Mouse (Mus musculus): ENCODE measurements around the gene Gm9747. TPM values are rescaled to one million over a fixed set of nuclear protein-coding genes. Genes with fewer than 3 reads are reported as not detected.

The Gm9747 gene
- 0.03 TPM in 1 of 2 replicates, not detected in the other for polyA plus RNA-seq (2012; rRNA removed)

DNA sequence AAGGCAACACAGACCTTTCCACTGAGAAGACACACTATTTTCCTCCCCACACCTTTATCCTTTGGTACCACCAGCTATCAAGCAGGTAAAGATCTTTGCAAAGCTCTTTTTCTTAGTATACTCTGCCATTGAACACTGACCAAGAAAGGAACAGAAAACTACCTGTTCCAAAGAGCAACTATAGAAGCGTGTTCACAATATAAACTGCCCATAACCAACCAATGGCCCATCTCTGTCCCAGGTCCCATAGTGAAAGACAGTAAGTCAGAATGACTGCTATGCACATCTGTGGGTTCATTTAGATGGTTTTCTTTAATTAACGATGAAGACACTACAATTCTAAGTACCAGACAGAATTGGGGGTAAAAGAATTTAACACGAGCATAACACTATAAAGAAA is at the start of gene Gm9747:
TSS of gene Gm9747 (plus strand) at position 301 of the 400 bp plus-strand sequence.
- DNase-seq = no peak
- Histone ChIP-seq H3K27me3 (replicated peaks; ENCODE audit: control insufficient read depth, insufficient read depth, low read length) (no peaks in the 10 kb centered on the region), H3K4me3 (ENCODE audit: insufficient read depth, low read depth, low read length) (no peak within 1 kb of the TSS), H3K4me1 (ENCODE audit: control insufficient read depth, insufficient read depth, low read length) (no peaks in the 10 kb centered on the region), H3K27ac (ENCODE audit: insufficient read depth, low read depth, low read length) (no peak within 1 kb of the TSS), H3K36me3 (ENCODE audit: control insufficient read depth, insufficient read depth, low read length) (no peaks in the 10 kb centered on the region)
- 93% methylated on average over 3 of the region's 3 CpGs for WGBS
- TF ChIP-seq CTCF (conservative IDR thresholded peaks at IDR 0.05; ENCODE audit: insufficient read depth, insufficient read length, low read depth, low read length) (no peak), POLR2A (IDR thresholded peaks at IDR 0.05; ENCODE audit: low read depth, low read length) (no peak)

DNA sequence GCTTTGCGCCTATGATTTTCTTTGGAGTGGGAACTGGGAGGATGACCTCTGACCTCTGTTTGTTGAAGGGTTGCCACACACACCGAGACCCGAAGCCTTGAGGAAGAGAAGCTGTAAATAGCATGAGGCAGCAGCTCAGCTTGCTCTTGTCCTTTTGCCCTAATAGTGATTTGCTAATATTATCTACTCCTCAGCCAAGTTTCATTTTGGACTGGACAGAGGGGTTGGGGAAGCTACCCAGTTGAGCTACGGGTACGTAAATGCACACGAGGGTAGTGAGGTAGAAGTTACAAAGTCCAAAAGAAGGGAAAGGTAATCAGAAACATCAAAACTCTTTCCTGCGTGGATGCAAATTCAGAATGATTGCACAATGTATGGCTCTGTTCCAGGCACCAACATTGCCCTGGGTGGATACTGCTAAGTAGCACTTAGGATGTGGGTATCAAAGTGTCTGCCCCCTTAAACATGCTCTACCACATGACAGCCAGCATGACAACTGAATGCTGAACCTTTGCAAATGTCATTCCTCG is 48.9 kb upstream of the Gm9747 start:
- no peak for TF ChIP-seq CTCF (conservative IDR thresholded peaks at IDR 0.05; ENCODE audit: insufficient read depth, insufficient read length, low read depth, low read length)
- TF ChIP-seq POLR2A (IDR thresholded peaks at IDR 0.05; ENCODE audit: low read depth, low read length) = no peak
- no peaks in the 10 kb centered on the region for H3K27me3 ChIP-seq (replicated peaks; ENCODE audit: control insufficient read depth, insufficient read depth, low read length)
- no peak overlapping the region for H3K27ac ChIP-seq (ENCODE audit: insufficient read depth, low read depth, low read length)
- no peaks in the 10 kb centered on the region for H3K36me3 ChIP-seq (ENCODE audit: control insufficient read depth, insufficient read depth, low read length)
- no peak overlapping the region for H3K4me3 ChIP-seq (ENCODE audit: insufficient read depth, low read depth, low read length)
- no peaks in the 10 kb centered on the region for H3K4me1 ChIP-seq (ENCODE audit: control insufficient read depth, insufficient read depth, low read length)
- peak; percentile 6 for DNase-seq
- 58% methylated on average over 8 of the region's 8 CpGs for WGBS

DNA sequence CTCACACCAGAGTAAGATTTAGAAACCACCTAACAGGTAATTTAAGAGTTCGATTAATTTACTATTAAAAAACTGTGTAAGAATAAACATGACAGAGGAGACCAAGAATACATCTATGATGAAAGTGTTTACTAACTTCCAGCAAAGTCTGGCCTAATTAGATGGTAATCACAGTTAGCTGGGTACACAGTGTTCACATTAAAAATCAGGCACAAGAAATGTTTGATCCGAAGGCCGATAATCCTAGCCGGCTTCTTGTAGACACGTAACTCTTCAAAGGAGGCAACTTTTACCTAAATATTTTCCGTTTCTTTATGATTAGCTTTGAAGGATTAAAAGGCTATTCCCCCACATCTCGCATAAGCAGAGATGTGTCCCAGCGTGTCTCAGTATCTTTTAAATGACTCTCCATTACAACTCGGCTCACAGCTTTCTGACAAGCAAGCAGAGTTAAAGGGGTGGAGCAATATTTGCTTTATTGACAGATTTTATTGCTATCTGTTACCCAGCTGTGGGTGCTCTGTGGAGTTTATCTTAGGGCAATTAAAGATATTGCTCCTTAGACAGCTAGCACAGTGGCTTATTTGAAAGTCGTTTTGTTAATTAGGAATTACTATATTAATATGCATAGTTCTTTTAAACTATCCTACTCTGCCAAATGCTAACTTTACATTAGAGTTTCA is 44.2 kb upstream of the Gm9747 start:
- Histone ChIP-seq H3K36me3 (ENCODE audit: control insufficient read depth, insufficient read depth, low read length) (no peaks in the 10 kb centered on the region), H3K4me1 (ENCODE audit: control insufficient read depth, insufficient read depth, low read length) (no peaks in the 10 kb centered on the region), H3K27me3 (replicated peaks; ENCODE audit: control insufficient read depth, insufficient read depth, low read length) (no peaks in the 10 kb centered on the region), H3K27ac (ENCODE audit: insufficient read depth, low read depth, low read length) (no peak overlapping the region), H3K4me3 (ENCODE audit: insufficient read depth, low read depth, low read length) (no peak overlapping the region)
- peak; percentile 6 for DNase-seq
- WGBS = 77% methylated on average over 10 of the region's 10 CpGs
- no peak for TF ChIP-seq POLR2A (IDR thresholded peaks at IDR 0.05; ENCODE audit: low read depth, low read length)
- no peak for TF ChIP-seq CTCF (conservative IDR thresholded peaks at IDR 0.05; ENCODE audit: insufficient read depth, insufficient read length, low read depth, low read length)

- no peak for TF ChIP-seq POLR2A (IDR thresholded peaks at IDR 0.05; ENCODE audit: low read depth, low read length)
- TF ChIP-seq CTCF (conservative IDR thresholded peaks at IDR 0.05; ENCODE audit: insufficient read depth, insufficient read length, low read depth, low read length) = no peak
- 25% methylated on average over 3 of the region's 3 CpGs for WGBS
- Histone ChIP-seq H3K27ac (ENCODE audit: insufficient read depth, low read depth, low read length) (no peak overlapping the region), H3K27me3 (replicated peaks; ENCODE audit: control insufficient read depth, insufficient read depth, low read length) (no peaks in the 10 kb centered on the region), H3K4me3 (ENCODE audit: insufficient read depth, low read depth, low read length) (no peak overlapping the region), H3K4me1 (ENCODE audit: control insufficient read depth, insufficient read depth, low read length) (no peaks in the 10 kb centered on the region), H3K36me3 (ENCODE audit: control insufficient read depth, insufficient read depth, low read length) (no peaks in the 10 kb centered on the region)
- DNase-seq = peak; percentile 46
Measured at GRCm38 (mm10) chr1:82189516-82189915, 43.4 kb upstream of the Gm9747 start.

DNA sequence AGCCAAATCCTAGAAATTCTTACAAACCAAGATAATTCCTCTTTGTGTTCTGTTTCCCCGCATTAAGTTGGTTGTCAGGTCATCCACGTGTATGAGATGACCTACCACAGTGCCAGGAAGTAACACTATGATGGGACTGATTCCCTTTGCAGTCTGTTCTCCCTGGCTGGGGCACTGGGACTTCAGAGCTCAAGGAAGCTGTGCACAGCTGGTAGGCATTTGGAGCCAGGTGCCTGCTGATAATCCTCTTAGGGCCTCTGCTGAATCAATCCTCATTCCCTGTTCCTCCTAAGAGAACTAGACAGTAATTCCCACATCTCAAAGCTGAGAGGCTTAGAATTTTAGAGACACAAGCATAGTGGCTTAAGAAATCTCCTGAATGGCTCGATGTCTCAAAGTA is 41.3 kb upstream of the Gm9747 start:
- no peak for DNase-seq
- no peak overlapping the region for H3K4me3 ChIP-seq (ENCODE audit: insufficient read depth, low read depth, low read length)
- WGBS = 65% methylated on average over 3 of the region's 3 CpGs
- H3K27ac ChIP-seq (ENCODE audit: insufficient read depth, low read depth, low read length) = no peak overlapping the region
- H3K4me1 ChIP-seq (ENCODE audit: control insufficient read depth, insufficient read depth, low read length) = no peaks in the 10 kb centered on the region
- H3K27me3 ChIP-seq (replicated peaks; ENCODE audit: control insufficient read depth, insufficient read depth, low read length) = no peaks in the 10 kb centered on the region
- no peaks in the 10 kb centered on the region for H3K36me3 ChIP-seq (ENCODE audit: control insufficient read depth, insufficient read depth, low read length)
- TF ChIP-seq CTCF (conservative IDR thresholded peaks at IDR 0.05; ENCODE audit: insufficient read depth, insufficient read length, low read depth, low read length) (no peak), POLR2A (IDR thresholded peaks at IDR 0.05; ENCODE audit: low read depth, low read length) (no peak)

GRCm38 (mm10) chr1:82199918-82200317 is 33.0 kb upstream of the Gm9747 start:
- Histone ChIP-seq H3K27ac (ENCODE audit: insufficient read depth, low read depth, low read length) (no peak overlapping the region), H3K4me1 (ENCODE audit: control insufficient read depth, insufficient read depth, low read length) (no peaks in the 10 kb centered on the region), H3K4me3 (ENCODE audit: insufficient read depth, low read depth, low read length) (no peak overlapping the region), H3K27me3 (replicated peaks; ENCODE audit: control insufficient read depth, insufficient read depth, low read length) (no peaks in the 10 kb centered on the region), H3K36me3 (ENCODE audit: control insufficient read depth, insufficient read depth, low read length) (no peaks in the 10 kb centered on the region)
- WGBS = 9% methylated on average over 1 of the region's 1 CpGs
- DNase-seq = peak; percentile 15
- TF ChIP-seq POLR2A (IDR thresholded peaks at IDR 0.05; ENCODE audit: low read depth, low read length) = no peak
- no peak for TF ChIP-seq CTCF (conservative IDR thresholded peaks at IDR 0.05; ENCODE audit: insufficient read depth, insufficient read length, low read depth, low read length)

- no peak overlapping the region for H3K4me3 ChIP-seq (ENCODE audit: insufficient read depth, low read depth, low read length)
- H3K27ac ChIP-seq (ENCODE audit: insufficient read depth, low read depth, low read length) = no peak overlapping the region
- 53% methylated on average over 7 of the region's 7 CpGs for WGBS
- no peaks in the 10 kb centered on the region for H3K36me3 ChIP-seq (ENCODE audit: control insufficient read depth, insufficient read depth, low read length)
- H3K4me1 ChIP-seq (ENCODE audit: control insufficient read depth, insufficient read depth, low read length) = no peaks in the 10 kb centered on the region
- no peaks in the 10 kb centered on the region for H3K27me3 ChIP-seq (replicated peaks; ENCODE audit: control insufficient read depth, insufficient read depth, low read length)
- TF ChIP-seq POLR2A (IDR thresholded peaks at IDR 0.05; ENCODE audit: low read depth, low read length) (no peak), CTCF (conservative IDR thresholded peaks at IDR 0.05; ENCODE audit: insufficient read depth, insufficient read length, low read depth, low read length) (no peak)
- no peak for DNase-seq
Measured at GRCm38 (mm10) chr1:82200636-82201035, 32.3 kb upstream of the Gm9747 start.

Measured in kidney, adult 2 months (tissue).